Mouse (Mus musculus) limb, embryonic 11.5 days (tissue): Measurements from ENCODE around the gene Tmem135. TPM values are rescaled to one million over a fixed set of nuclear protein-coding genes. Genes with fewer than 3 reads are reported as not detected.
A peak's percentile ranks its signal among the peaks of the same experiment; 100 is the strongest.

Experiments
- ATAC-seq: fragments of 200-750 bp; cut with Nextera tagmentation; 2 replicates; pipeline ENCODE4 v1.8.0; 2017; ENCODE audit warnings: low read depth; ENCODE audit not compliant: insufficient number of reproducible peaks, low FRiP score, low TSS enrichment
- DNase-seq: peaks from one replicate; pipeline ENCODE4 v3.0.0-alpha.2; 2015; ENCODE audit warnings: low spot score
- H3K27ac ChIP-seq: fragments of 300-500 bp; sonication (generic); replicated peaks from 2 replicates; pipeline ENCODE4 v1.5.1; 2014; ENCODE audit warnings: low read depth, mild to moderate bottlenecking, low read length
- H3K27me3 ChIP-seq: fragments of 300-500 bp; sonication (generic); 2 replicates; pipeline ENCODE4 v1.6.1; 2014; ENCODE audit warnings: mild to moderate bottlenecking, low read length, mixed read lengths; ENCODE audit not compliant: control insufficient read depth, insufficient read depth
- H3K36me3 ChIP-seq: fragments of 300-500 bp; sonication (generic); 2 replicates; pipeline ENCODE4 v1.6.1; 2014; ENCODE audit warnings: mild to moderate bottlenecking, low read length, moderate library complexity, mixed read lengths; ENCODE audit not compliant: control insufficient read depth, insufficient read depth
- H3K4me1 ChIP-seq: fragments of 300-500 bp; sonication (generic); 2 replicates; pipeline ENCODE4 v1.6.1; 2014; ENCODE audit warnings: low read length, mixed read lengths; ENCODE audit not compliant: control insufficient read depth, insufficient read depth
- H3K4me2 ChIP-seq: fragments of 300-500 bp; sonication (generic); 2 replicates; pipeline ENCODE4 v1.6.1; 2014; ENCODE audit warnings: low read depth, mild to moderate bottlenecking, moderate library complexity; ENCODE audit not compliant: severe bottlenecking
- H3K4me3 ChIP-seq: fragments of 300-500 bp; sonication (generic); 2 replicates; pipeline ENCODE4 v1.5.1; 2014; ENCODE audit warnings: low read depth, low read length
- H3K9ac ChIP-seq: fragments of 300-500 bp; sonication (generic); 2 replicates; pipeline ENCODE4 v1.6.1; 2014; ENCODE audit warnings: mild to moderate bottlenecking, low read length
- H3K9me3 ChIP-seq: fragments of 300-500 bp; sonication (generic); 2 replicates; pipeline ENCODE4 v1.6.1; 2016; ENCODE audit warnings: low read length; ENCODE audit not compliant: control insufficient read depth
- WGBS: fragments of 180-500 bp; shearing (Covaris S2); extraction: QIAGEN DNeasy Blood & Tissue Kit; methylation state at CpG from one replicate; pipeline ENCODE4 v1.1.7; 2014; 5-methylcytosine and 5-hydroxymethylcytosine counted together
- polyA plus RNA-seq: library from polyadenylated mRNA; unstranded; fragments of >200 nt; fragmentation: Nextera tagmentation; extraction: Ambion mirVana; gene quantifications from 2 replicates; pipeline ENCODE4 v1.2.1, GENCODE M21; 2014

Gene Tmem135
- polyA plus RNA-seq, 1 experiment from 2014 or later, result 18.3 TPM

DNA sequence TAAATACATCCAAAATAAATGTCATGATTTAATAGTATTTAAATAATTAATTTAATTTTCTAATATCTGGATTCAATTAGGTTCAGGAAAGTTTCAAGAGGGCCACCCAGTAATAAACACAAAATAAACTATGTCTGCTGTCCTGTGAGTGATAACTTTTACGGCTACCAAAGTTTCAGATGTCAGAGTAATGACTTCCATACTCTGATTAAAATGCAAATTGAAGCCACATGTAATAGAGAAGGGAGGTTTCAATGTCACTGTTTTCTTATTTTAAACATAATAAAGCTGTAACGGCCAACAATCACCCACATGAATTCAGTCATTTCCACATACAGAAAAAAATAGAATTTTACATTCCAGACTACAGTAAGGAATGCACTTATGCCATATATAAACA, 145.2 kb downstream of the Tmem135 start:
- DNase-seq (no peak), ATAC-seq (0 out of 2 replicates have a peak, but pooled peaks have one; percentile 31)
- Histone ChIP-seq H3K4me2 (no peak overlapping the region), H3K27ac (no peak overlapping the region), H3K9me3 (no peaks in the 10 kb centered on the region), H3K4me1 (no peaks in the 10 kb centered on the region), H3K36me3 (no peaks in the 10 kb centered on the region), H3K9ac (no peak overlapping the region), H3K4me3 (no peak overlapping the region), H3K27me3 (no peaks in the 10 kb centered on the region)
- WGBS, result 13% methylated on average over 2 of the region's 2 CpGs

DNA sequence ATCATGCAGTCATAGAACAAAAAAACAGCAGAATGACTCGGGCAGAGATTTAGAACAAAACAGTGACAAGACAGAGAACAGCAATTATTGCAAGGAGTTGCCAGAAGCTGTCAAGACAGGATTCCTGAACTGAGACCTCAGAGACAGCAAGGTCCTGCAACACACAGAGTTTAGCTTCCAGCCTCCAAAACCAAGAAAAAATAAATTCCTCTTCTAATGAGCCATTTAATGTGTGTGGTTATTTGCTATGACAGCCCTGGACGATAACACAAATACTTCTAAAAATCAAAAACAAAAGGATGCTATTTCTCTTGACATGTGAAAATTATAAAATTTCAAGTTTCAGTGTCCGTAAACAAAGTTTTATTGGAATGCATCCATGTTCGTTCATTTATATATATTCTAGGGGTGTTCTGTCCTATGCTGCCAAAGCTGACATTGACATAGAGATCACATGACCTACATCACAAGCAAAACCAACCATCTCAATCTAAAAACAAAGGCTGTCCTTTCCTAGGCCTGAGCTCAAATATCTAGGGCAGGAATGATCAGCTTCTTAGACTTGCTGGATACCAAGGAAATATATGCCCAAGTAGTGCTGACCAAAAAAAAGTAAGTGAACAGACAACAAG, 146.0 kb downstream of the Tmem135 start:
- Histone ChIP-seq H3K9ac (no peak overlapping the region), H3K4me1 (no peaks in the 10 kb centered on the region), H3K36me3 (no peaks in the 10 kb centered on the region), H3K4me3 (no peak overlapping the region), H3K9me3 (no peaks in the 10 kb centered on the region), H3K27ac (no peak overlapping the region), H3K27me3 (no peaks in the 10 kb centered on the region), H3K4me2 (no peak overlapping the region)
- 56% methylated on average over 4 of the region's 4 CpGs for WGBS
- no peak for DNase-seq
- no peak for ATAC-seq

- no peak for ATAC-seq
- H3K9me3 ChIP-seq, result no peaks in the 10 kb centered on the region
- WGBS, result 93% methylated on average over 3 of the region's 3 CpGs
These were observed 150.2 kb downstream of the Tmem135 start for GRCm38 (mm10) chr7:89253772-89254171.

GRCm38 (mm10) chr7:89253317-89253716, 150.7 kb downstream of the Tmem135 start:
- Histone ChIP-seq H3K36me3 (no peaks in the 10 kb centered on the region), H3K27ac (no peak overlapping the region), H3K27me3 (no peaks in the 10 kb centered on the region), H3K4me1 (no peaks in the 10 kb centered on the region), H3K4me3 (no peak overlapping the region), H3K4me2 (no peak overlapping the region), H3K9me3 (no peaks in the 10 kb centered on the region), H3K9ac (no peak overlapping the region)
- DNase-seq (no peak), ATAC-seq (no peak)
- 78% methylated on average over 2 of the region's 2 CpGs for WGBS

More at GRCm38 (mm10) chr7:89253772-89254171, 150.2 kb downstream of the Tmem135 start:
- H3K9ac ChIP-seq, result no peak overlapping the region
- no peak overlapping the region for H3K4me2 ChIP-seq
- H3K27ac ChIP-seq, result no peak overlapping the region
- no peak for DNase-seq
- H3K4me3 ChIP-seq, result no peak overlapping the region
- H3K4me1 ChIP-seq, result no peaks in the 10 kb centered on the region
- H3K36me3 ChIP-seq, result no peaks in the 10 kb centered on the region
- H3K27me3 ChIP-seq, result no peaks in the 10 kb centered on the region

- no peak for ATAC-seq
These were observed 152.1 kb downstream of the Tmem135 start for GRCm38 (mm10) chr7:89251880-89252453.

GRCm38 (mm10) chr7:89248135-89248850, 155.7 kb downstream of the Tmem135 start:
- ATAC-seq, result no peak
- 14% methylated on average over 7 of the region's 7 CpGs for WGBS
- DNase-seq, result no peak

More at GRCm38 (mm10) chr7:89251880-89252453, 152.1 kb downstream of the Tmem135 start:
- DNase-seq, result no peak
- no peak overlapping the region for H3K4me2 ChIP-seq
- no peak overlapping the region for H3K9ac ChIP-seq
- no peaks in the 10 kb centered on the region for H3K27me3 ChIP-seq
- no peak overlapping the region for H3K27ac ChIP-seq
- H3K9me3 ChIP-seq, result no peaks in the 10 kb centered on the region
- H3K36me3 ChIP-seq, result no peaks in the 10 kb centered on the region
- no peak overlapping the region for H3K4me3 ChIP-seq
- 87% methylated on average over 4 of the region's 4 CpGs for WGBS
- no peaks in the 10 kb centered on the region for H3K4me1 ChIP-seq

DNA sequence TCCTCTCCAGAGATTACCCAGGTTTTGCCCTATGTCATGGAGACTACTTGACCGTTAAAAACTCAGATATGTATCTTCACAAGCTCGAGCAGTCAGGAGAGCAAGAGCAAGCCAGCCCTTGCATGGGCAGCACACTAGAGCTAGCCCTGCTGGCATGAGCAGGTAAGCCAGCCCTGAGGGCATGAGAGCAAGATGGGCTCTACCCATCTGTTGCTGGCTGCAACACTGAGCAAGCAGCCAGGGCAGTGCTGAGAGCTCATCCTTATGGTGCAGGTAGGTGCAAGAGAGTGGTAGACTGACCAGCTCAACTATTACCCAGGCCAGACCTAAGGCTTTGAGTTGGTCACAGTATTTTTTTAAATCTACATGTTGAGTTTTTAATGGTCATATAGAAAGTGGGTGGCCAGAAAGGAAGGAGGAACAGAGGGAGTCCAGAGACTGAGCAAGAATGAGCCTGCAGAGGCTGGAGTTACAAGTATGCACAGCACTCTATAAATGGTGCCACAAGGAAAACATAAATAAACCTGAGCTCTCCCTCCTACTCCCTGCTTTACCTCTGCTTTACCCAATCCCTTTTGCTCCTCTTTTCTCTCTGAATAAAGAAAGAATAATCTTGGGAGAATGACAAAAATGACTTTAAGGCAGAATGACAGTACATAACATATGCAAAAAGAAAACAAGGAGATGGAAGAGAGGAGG, 156.9 kb downstream of the Tmem135 start:
- H3K4me1 ChIP-seq, result no peaks in the 10 kb centered on the region
- ATAC-seq (peak; percentile 31; the same call in 1 of the 2 replicates), DNase-seq (no peak)
- H3K27ac ChIP-seq, result no peak overlapping the region
- H3K4me3 ChIP-seq, result no peak overlapping the region
- H3K36me3 ChIP-seq, result no peaks in the 10 kb centered on the region
- H3K9ac ChIP-seq, result no peak overlapping the region
- H3K4me2 ChIP-seq, result no peak overlapping the region
- no peaks in the 10 kb centered on the region for H3K27me3 ChIP-seq
- 89% methylated on average over 2 of the region's 2 CpGs for WGBS
- H3K9me3 ChIP-seq, result no peaks in the 10 kb centered on the region

More at GRCm38 (mm10) chr7:89248135-89248850, 155.7 kb downstream of the Tmem135 start:
- Histone ChIP-seq H3K4me1 (no peaks in the 10 kb centered on the region), H3K27ac (no peak overlapping the region), H3K9ac (no peak overlapping the region), H3K36me3 (no peaks in the 10 kb centered on the region), H3K4me2 (no peak overlapping the region), H3K4me3 (no peak overlapping the region), H3K9me3 (no peaks in the 10 kb centered on the region), H3K27me3 (no peaks in the 10 kb centered on the region)

DNA sequence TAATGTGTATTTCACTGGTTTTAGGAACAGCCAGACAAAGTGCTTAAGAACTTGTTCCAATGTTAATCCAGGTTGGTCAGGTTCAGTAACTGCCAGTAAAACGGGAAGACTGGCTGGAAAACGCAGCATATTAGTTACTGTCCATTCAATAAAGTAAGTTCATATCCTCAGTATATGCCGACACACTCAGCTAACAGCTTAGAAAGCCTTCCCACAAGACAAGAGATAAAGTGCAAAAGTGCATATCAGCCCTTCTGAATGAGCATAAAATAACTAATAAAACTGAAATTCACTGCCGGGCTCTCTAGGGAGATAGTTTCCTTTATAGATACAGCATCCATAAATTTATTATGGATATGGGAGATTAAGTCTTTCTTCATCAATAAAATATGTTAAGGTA, 161.5 kb downstream of the Tmem135 start:
- no peak overlapping the region for H3K27ac ChIP-seq
- no peaks in the 10 kb centered on the region for H3K27me3 ChIP-seq
- no peak overlapping the region for H3K9ac ChIP-seq
- DNase-seq (no peak), ATAC-seq (no peak)
- no peaks in the 10 kb centered on the region for H3K4me1 ChIP-seq
- no peaks in the 10 kb centered on the region for H3K36me3 ChIP-seq
- H3K4me2 ChIP-seq, result no peak overlapping the region
- 88% methylated on average over 4 of the region's 4 CpGs for WGBS
- H3K9me3 ChIP-seq, result no peaks in the 10 kb centered on the region; the same call in 1 of the 2 replicates
- no peak overlapping the region for H3K4me3 ChIP-seq
